Mouse (Mus musculus) thymus, adult 2 months (tissue): ENCODE data around the gene Taf6l.
"Not testable (repeated sequence)": the region's sequence is repeated elsewhere in the genome, so short reads cannot be mapped to it uniquely, and the experiment has no call there.

Source experiments
- CTCF ChIP-seq: fragments of 200-500 bp; IDR thresholded peaks from 2 replicates; pipeline ENCODE4 v1.5.1; 2012; ENCODE audit warnings: mild to moderate bottlenecking, control low read depth, low read length, moderate library complexity, borderline replicate concordance; ENCODE audit not compliant: control insufficient read depth, poor library complexity, insufficient read depth; ENCODE audit errors: extremely low read depth
- POLR2A ChIP-seq: fragments of 200-500 bp; IDR thresholded peaks from 2 replicates; pipeline ENCODE4 v1.6.1; 2012; ENCODE audit warnings: mild to moderate bottlenecking, low read length, control low read depth, moderate library complexity; ENCODE audit not compliant: control insufficient read depth, poor library complexity, insufficient read depth; ENCODE audit errors: extremely low read depth

DNA sequence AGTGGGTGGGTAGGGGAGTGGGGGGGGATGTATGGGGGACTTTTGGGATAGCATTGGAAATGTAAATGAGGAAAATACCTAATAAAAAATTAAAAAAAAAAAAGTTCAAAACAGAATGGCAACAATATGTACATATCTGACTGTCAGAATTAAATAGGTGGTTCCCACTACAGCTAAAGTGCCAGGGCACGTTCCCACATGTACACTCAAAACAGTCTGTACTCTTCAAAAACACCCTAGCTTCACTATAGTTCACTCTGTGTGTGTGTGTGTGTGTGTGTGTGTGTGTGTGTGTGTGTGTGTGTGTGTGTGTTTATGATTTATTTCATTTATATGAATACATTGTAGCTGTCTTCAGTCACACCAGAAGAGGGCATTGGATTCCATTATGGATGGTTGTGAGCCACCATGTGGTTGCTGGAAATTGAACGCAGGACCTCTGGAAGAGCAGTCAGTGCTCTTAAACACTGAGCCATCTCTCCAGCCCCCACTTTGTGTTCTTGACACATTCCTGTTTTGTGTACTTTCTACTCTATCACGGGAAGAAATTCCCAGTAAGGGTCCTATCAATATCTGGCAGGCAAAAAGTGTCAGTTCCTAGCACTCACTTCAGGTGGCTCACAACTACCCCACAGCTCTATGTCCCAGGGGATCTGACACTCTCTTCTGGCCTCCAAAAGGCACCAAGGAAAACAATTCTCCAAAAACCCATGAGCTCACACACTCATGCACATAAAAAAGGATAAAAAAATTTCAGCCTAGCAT is 57.7 kb downstream of the Taf6l start:
- not testable (repeated sequence) for TF ChIP-seq CTCF, POLR2A
